Mouse (Mus musculus) kidney, adult 18-20 months (tissue): ENCODE measurements around the gene Hnf1b.

Experiments
- DNase-seq: peaks from one replicate; pipeline ENCODE4 v3.0.0; 2021

Gene Hnf1b

DNA sequence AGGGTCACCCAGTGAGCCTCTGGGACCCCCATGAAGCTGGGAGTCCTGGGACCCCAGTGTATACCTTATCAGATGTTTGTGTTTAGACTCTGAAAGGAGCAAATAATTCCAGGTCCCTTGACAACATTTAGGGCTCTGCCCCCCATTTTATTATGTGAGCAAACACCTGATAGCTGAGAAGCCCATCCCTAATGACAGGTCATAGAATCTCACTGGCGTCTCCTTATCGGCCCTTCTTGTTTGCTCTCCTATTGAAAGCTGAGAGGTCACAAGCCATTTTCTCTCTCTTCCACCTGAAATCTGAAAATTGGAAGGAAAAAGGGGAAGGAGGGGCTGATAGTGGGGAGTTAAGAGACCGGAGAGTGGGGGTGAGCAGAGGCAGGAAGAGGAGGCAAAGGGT is 52.9 kb downstream of the Hnf1b start:
- no peak for DNase-seq

DNA sequence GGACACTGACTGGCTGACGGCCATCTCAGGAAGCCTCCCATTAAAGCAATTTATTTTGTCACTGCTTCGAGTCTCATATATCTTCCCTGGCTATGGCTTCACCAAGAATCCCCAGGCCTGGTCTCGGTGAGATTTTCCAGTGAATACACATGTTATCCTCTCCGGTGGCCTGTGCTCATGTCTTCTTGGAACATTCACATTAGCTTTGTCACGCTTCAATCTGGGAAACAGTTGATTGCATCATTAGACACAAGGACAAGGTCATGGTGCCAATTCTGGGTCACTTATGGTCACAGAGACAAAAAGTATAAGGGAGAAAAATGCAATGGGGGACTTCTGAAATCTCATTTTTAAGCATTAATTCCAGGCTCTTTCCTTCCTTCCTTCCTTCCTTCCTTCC is 55.9 kb downstream of the Hnf1b start:
- no peak for DNase-seq

DNA sequence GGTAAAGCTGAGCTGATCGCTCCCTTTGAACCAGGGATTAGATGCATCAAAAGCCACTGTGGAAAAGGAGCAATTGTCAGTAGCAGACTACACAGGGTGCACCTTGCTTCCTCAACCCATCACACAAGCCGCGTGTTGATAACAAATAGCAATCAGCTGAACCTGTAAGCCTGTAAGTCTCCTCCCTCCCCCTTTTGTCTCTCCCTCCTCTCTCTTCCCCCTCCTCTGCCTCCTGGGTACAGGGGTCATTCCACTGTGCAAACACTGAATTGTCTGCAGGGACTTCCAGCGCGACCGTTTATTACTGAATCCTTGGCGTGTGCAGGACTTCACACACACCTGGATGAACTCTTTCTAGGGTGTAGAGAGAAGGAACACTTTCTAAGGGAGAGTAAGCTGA is 58.5 kb downstream of the Hnf1b start:
- no peak for DNase-seq

DNA sequence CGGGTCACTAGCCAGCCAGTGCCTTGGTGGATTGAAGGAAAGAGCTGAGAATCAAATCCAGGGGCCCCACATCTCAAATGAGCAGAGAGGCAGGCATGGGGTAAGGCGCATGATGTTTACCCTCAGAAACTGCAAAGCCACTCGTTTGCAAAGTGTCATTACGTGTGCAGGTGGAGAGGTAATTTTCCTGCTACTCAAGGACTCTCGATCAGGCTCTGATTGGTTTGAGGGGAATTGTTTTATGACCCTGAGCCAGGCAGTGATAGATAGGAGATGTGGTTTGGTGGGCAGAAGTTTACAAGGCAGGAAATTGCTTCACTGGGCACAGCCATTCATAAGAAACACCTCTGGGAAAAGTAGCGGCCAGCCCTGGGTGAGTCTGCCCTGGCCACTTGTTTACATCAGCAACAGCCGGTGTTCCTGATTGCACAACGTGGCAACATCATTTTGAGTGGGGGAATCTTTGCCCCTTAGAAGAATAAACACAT is 64.0 kb downstream of the Hnf1b start:
- no peak for DNase-seq

DNA sequence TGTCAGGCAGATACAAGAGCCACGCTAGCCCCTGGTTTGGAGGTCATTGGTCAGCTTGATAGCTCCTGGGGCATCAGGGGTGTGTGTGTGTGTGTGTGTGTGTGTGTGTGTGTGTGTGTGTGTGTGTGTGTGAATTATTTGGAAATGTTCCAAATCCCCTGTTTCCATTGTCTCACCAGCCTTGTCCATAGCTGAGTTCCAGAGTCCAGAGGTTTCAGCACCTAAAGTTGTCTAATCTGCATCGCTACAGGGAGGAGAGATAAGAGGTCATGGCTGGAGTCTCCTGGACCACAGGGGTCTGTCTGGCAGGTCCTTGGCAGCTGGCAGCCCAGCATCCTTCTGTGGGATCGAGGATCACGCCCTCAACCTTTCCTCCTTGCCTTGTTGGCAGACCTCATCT is 64.6 kb downstream of the Hnf1b start:
- no peak for DNase-seq

DNA sequence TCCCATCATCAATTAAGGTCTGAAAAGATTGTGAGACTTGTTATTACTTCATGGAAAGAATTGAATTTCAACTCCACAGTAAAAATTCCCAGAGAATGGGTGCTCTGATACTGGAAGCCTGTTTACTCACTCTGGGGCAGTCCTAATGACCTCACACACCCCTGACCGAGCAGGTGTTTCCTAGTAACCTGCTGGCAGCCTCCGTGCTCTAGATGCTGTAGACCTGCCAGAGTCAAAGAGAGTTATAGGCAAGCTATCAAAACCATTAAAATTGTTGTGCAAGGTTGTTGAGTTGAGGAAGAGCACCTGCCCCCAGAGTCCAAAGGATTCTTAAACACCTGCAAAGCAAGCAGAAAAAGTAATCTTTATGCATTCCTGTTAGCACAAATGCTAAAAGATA is 72.7 kb downstream of the Hnf1b start:
- DNase-seq = no peak

DNA sequence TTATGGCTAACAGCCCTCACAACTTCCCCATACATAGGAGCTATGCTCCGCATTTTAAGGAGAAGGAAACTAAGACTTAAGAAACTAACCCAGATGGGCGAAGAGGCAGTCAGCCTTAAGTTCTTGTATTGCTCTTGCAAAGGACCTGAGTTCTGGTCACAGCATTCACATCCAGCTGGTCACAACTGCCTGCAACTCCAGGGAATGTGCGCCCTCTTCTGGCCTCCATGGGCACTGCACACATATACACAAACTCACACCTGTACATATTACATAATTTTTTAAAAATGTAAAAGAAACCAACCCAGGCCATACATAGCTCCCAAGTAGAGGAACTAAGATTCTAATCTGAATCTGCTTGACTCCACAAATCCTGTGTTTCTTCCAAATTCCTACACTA is 77.2 kb downstream of the Hnf1b start:
- DNase-seq = peak; percentile 31

DNA sequence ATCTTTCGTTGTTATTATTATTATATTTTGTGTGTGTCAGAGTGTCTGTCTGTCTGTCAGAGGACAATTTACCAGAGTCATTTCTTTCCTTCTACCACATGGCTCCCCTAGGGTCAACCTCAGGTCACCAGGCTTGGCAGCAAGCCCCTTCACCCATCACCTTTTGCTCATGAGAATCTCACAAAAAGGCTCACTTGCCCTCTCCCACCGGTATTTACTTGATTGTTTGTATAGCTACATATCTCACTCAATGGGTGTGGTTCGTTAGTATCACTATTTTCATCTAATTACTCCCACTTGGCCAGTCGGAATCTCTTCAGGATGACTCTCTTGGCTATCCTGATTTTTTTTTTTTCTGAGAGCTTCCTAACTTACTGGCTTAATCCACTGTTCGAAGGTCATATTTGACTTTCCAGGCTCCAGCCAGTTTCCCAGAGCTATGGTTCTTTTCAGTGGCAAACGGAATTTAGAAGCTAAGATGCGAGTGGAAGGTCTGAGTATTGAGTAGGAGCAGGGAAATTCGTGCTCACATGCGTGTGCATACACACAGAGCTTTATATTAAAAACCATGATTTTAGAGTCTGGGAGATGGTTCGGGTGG is 82.7 kb downstream of the Hnf1b start:
- no peak for DNase-seq

DNA sequence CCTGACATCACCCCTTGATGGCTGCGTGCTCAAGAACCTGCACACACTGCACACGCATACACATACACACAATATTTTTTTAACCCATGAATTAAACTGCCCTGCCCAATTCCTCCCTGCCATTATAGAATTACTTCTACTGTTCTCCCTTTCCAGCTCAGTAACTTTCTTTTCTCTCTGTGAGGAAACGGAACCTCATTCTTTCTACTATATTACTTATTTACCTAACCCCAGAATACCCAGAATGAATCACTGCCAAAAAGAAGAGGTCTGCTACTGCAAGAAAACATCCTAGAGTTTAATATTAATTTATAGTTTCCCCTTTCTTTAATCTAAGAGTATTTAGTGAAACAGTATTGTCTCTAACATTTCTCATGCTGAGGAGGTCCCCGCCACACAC is 83.5 kb downstream of the Hnf1b start:
- no peak for DNase-seq

DNA sequence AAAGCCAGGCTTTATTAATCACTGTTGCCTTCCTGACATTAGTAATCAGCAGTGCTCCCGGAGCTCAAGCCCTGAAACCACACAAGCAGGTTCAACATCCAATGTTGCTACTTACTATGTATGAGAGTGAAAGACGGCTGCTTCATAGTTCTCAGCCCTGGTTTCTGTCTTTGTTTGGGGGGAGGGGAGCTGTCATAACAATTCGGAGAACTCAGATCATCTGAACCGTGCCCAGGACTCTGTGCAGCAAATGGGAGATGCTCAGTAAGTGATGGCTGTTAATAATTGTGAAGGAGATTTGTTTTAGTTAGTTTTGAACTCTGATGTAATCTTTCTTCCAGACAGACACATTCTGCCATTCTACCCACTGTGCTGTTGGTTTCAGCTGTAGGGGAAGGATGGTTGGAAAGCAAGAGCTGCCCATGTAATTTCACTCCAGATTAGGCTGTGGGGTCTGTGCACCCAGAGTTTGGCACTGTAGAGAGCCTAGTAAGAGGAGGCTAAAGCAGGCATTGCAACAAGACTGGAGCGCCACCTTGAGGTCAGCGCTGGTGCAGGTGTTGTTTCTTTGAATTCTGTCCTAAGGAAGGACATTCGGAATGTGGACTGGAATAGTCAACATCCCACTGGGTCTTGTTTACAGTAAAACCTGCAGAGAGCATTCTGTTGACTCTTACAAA is 86.3 kb downstream of the Hnf1b start:
- DNase-seq = peak; percentile 90

DNA sequence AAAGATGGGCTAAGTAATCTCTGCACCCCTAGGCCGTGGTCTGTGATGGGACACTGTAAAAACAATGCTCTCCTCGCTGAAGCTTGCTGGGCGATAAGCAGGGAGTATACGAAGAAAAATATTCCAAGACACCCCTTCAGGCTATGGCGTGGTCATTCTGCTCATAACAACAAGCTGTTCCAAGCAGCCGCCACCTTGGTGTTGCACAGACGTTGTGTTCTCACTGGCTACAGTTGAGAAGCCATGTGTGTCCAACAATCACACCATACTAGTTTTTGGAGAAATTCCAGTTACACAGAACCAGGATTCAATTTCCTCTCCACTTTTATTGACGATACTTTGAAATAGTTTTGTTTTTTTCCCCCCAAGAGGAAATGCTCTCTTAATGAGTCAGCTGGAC is 88.7 kb downstream of the Hnf1b start:
- DNase-seq = no peak

DNA sequence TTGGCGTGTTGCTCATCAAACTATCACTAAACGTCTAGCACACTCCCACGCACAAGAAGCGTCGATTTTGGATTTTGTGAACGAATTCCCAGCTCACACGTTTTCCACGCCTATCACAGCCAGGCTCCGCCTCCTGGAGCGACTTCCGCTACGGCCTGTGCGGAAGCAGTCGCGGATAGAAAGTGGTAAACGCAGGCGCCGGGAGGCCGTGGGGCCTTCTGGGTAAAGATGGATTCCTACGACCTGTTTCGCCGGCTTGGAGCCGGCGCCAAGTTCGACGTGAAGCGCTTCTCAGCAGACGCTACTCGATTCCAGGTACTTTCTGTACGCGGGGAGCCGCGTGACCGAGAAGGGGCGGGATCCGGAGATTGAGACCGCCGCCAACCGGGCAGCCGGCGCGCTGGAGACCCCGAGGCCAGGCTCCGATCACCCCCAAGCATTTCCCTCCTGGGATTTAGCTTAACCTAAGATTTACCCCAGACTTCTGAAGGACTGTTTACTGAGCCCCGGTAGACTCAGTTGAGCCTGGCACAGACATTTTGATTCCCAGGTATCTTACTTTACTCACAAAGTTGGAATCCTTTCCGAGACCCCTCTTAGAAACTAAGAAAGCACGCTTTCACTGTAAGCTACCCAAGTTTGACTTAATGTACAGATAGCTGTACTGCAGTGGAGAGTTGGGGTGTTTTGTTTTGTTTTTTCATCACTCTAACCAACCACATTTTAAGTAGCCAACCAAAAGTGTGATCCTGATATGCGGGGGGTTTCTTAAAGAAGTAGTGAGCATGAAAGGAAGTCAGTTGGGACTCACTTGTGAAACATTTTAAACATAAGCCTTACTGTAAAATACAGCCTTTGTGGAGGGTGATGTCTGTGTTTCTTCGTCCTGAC is 92.3 kb downstream of the Hnf1b start, which contains the start of gene Ddx52:
Gene Ddx52, plus strand, starts transcription at position 113 of the 891 bp plus-strand sequence.
- DNase-seq = peak; percentile 91
